Mouse (Mus musculus) heart, embryonic 10.5 days (tissue): ENCODE measurements around the gene Flywch2. TPM values are rescaled to one million over a fixed set of nuclear protein-coding genes. Genes with fewer than 3 reads are reported as not detected.

ENCODE experiments used
- DNase-seq: peaks from one replicate; pipeline ENCODE4 v3.0.0-alpha.2; 2017; ENCODE audit warnings: low spot score
- H3K27ac ChIP-seq: fragments of 300-500 bp; sonication (generic); 2 replicates; pipeline ENCODE4 v1.5.1; 2016; ENCODE audit warnings: mild to moderate bottlenecking
- H3K27me3 ChIP-seq: fragments of 300-500 bp; sonication (generic); 2 replicates; pipeline ENCODE4 v1.6.1; 2016; ENCODE audit warnings: mild to moderate bottlenecking; ENCODE audit not compliant: poor library complexity, insufficient read depth, severe bottlenecking
- H3K36me3 ChIP-seq: fragments of 300-500 bp; sonication (generic); 2 replicates; pipeline ENCODE4 v1.6.1; 2016; ENCODE audit warnings: mild to moderate bottlenecking, moderate library complexity
- H3K4me1 ChIP-seq: fragments of 300-500 bp; sonication (generic); 2 replicates; pipeline ENCODE4 v1.6.1; 2016; ENCODE audit warnings: mild to moderate bottlenecking
- H3K4me3 ChIP-seq: fragments of 300-500 bp; sonication (generic); 2 replicates; pipeline ENCODE4 v1.5.1; 2016; ENCODE audit warnings: mild to moderate bottlenecking, moderate library complexity
- H3K9me3 ChIP-seq: fragments of 300-500 bp; sonication (generic); 2 replicates; pipeline ENCODE4 v1.6.1; 2016; ENCODE audit warnings: mild to moderate bottlenecking, moderate library complexity
- WGBS: fragments of 180-500 bp; shearing (Covaris S2); methylation state at CpG from one replicate; pipeline ENCODE4 v1.1.7; 2016; 5-methylcytosine and 5-hydroxymethylcytosine counted together
- polyA plus RNA-seq: library from polyadenylated mRNA; unstranded; fragments of >200 nt; fragmentation: Nextera tagmentation; extraction: Ambion mirVana; gene quantifications from 2 replicates; pipeline ENCODE4 v1.2.1, GENCODE M21; 2016

Flywch2 gene
- 9.0 and 20.3 TPM in 2 replicates for polyA plus RNA-seq

GRCm38 (mm10) chr17:23785561-23786471, at the start of gene Flywch2:
Gene Flywch2 (minus strand): TSS chr17:23786081.
- H3K36me3 ChIP-seq, result no peaks in the 10 kb centered on the region
- peaks cover 25% of the 10 kb centered on the region for H3K4me1 ChIP-seq
- H3K27me3 ChIP-seq, result no peaks in the 10 kb centered on the region
- H3K9me3 ChIP-seq, result no peaks in the 10 kb centered on the region
- DNase-seq, result no peak
- peak within 1 kb of the TSS; percentile 86 for H3K27ac ChIP-seq
- 3% methylated on average over 43 of the region's 43 CpGs for WGBS
- H3K4me3 ChIP-seq, result peak within 1 kb of the TSS; percentile 77

GRCm38 (mm10) chr17:23831201-23831600, 45.3 kb upstream of the Flywch2 start:
- no peak overlapping the region for H3K4me3 ChIP-seq
- H3K9me3 ChIP-seq, result no peaks in the 10 kb centered on the region
- H3K27ac ChIP-seq, result no peak overlapping the region
- no peak for DNase-seq
- H3K27me3 ChIP-seq, result peaks cover 51% of the 10 kb centered on the region
- peaks cover 5% of the 10 kb centered on the region; the same call in 1 of the 2 replicates for H3K4me1 ChIP-seq
- 82% methylated on average over 1 of the region's 1 CpGs for WGBS
- peaks cover 12% of the 10 kb centered on the region for H3K36me3 ChIP-seq

GRCm38 (mm10) chr17:23829064-23829619, 43.3 kb upstream of the Flywch2 start, which contains the start of gene Elob:
Gene Elob (minus strand): TSS chr17:23829136.
- H3K27me3 ChIP-seq, result peaks cover 32% of the 10 kb centered on the region
- DNase-seq, result peak; percentile 94
- peaks cover 33% of the 10 kb centered on the region for H3K36me3 ChIP-seq
- peak within 1 kb of the TSS; percentile 86 for H3K4me3 ChIP-seq
- H3K4me1 ChIP-seq, result peaks cover 5% of the 10 kb centered on the region; the same call in 1 of the 2 replicates
- H3K27ac ChIP-seq, result peak within 1 kb of the TSS; percentile 93
- H3K9me3 ChIP-seq, result no peaks in the 10 kb centered on the region
- 1% methylated on average over 22 of the region's 42 CpGs for WGBS

- H3K4me1 ChIP-seq, result peaks cover 5% of the 10 kb centered on the region; the same call in 1 of the 2 replicates
- H3K4me3 ChIP-seq, result peak overlapping the region; percentile 86
- peaks cover 40% of the 10 kb centered on the region for H3K36me3 ChIP-seq
- no peaks in the 10 kb centered on the region for H3K9me3 ChIP-seq
- H3K27ac ChIP-seq, result peak overlapping the region; percentile 93
- WGBS, result under 1% methylated on average over 47 of the region's 47 CpGs
- peak; percentile 85 for DNase-seq
- peaks cover 25% of the 10 kb centered on the region for H3K27me3 ChIP-seq
These were observed 42.6 kb upstream of the Flywch2 start for GRCm38 (mm10) chr17:23828271-23829001.

GRCm38 (mm10) chr17:23825591-23825990, 39.7 kb upstream of the Flywch2 start:
- Histone ChIP-seq H3K4me1 (peaks cover 17% of the 10 kb centered on the region), H3K27me3 (peaks cover 1% of the 10 kb centered on the region; the same call in 1 of the 2 replicates), H3K27ac (no peak overlapping the region), H3K9me3 (no peaks in the 10 kb centered on the region), H3K4me3 (no peak overlapping the region), H3K36me3 (peaks cover 68% of the 10 kb centered on the region)
- WGBS, result 80% methylated on average over 4 of the region's 4 CpGs
- no peak for DNase-seq

- WGBS, result 90% methylated on average over 12 of the region's 12 CpGs
- Histone ChIP-seq H3K4me3 (no peak overlapping the region), H3K27ac (no peak overlapping the region), H3K4me1 (peaks cover 17% of the 10 kb centered on the region), H3K9me3 (peaks cover 2% of the 10 kb centered on the region; the same call in 1 of the 2 replicates), H3K27me3 (no peaks in the 10 kb centered on the region), H3K36me3 (peaks cover 88% of the 10 kb centered on the region)
- DNase-seq, result no peak
These were observed 37.7 kb upstream of the Flywch2 start for GRCm38 (mm10) chr17:23823614-23824013.

GRCm38 (mm10) chr17:23823018-23823417, 37.1 kb upstream of the Flywch2 start:
- H3K4me1 ChIP-seq, result peaks cover 17% of the 10 kb centered on the region
- H3K9me3 ChIP-seq, result peaks cover 6% of the 10 kb centered on the region; the same call in 1 of the 2 replicates
- H3K4me3 ChIP-seq, result no peak overlapping the region
- no peaks in the 10 kb centered on the region for H3K27me3 ChIP-seq
- 87% methylated on average over 16 of the region's 16 CpGs for WGBS
- H3K27ac ChIP-seq, result no peak overlapping the region
- peaks cover 94% of the 10 kb centered on the region for H3K36me3 ChIP-seq
- no peak for DNase-seq

- Histone ChIP-seq H3K27ac (no peak overlapping the region), H3K4me3 (no peak overlapping the region; the same call in 1 of the 2 replicates), H3K36me3 (peaks cover 100% of the 10 kb centered on the region), H3K4me1 (peaks cover 12% of the 10 kb centered on the region), H3K9me3 (peaks cover 6% of the 10 kb centered on the region; the same call in 1 of the 2 replicates), H3K27me3 (no peaks in the 10 kb centered on the region)
- DNase-seq, result no peak
- WGBS, result 70% methylated on average over 6 of the region's 6 CpGs
These were observed 36.2 kb upstream of the Flywch2 start for GRCm38 (mm10) chr17:23822094-23822493.

GRCm38 (mm10) chr17:23820731-23821130, 34.9 kb upstream of the Flywch2 start:
- no peak for DNase-seq
- no peak overlapping the region; the same call in 1 of the 2 replicates for H3K4me3 ChIP-seq
- H3K36me3 ChIP-seq, result peaks cover 100% of the 10 kb centered on the region
- no peaks in the 10 kb centered on the region for H3K27me3 ChIP-seq
- 97% methylated on average over 5 of the region's 5 CpGs for WGBS
- no peak overlapping the region; the same call in 1 of the 2 replicates for H3K27ac ChIP-seq
- H3K9me3 ChIP-seq, result peaks cover 8% of the 10 kb centered on the region; the same call in 1 of the 2 replicates
- H3K4me1 ChIP-seq, result peaks cover 12% of the 10 kb centered on the region; the same call in 1 of the 2 replicates

- Histone ChIP-seq H3K9me3 (peaks cover 12% of the 10 kb centered on the region; the same call in 1 of the 2 replicates), H3K4me3 (no peak overlapping the region), H3K27ac (no peak overlapping the region), H3K36me3 (peaks cover 100% of the 10 kb centered on the region), H3K27me3 (no peaks in the 10 kb centered on the region), H3K4me1 (peaks cover 12% of the 10 kb centered on the region; the same call in 1 of the 2 replicates)
- DNase-seq, result no peak
- 97% methylated on average over 25 of the region's 25 CpGs for WGBS
These were observed 33.4 kb upstream of the Flywch2 start for GRCm38 (mm10) chr17:23819235-23819634.

- peaks cover 12% of the 10 kb centered on the region; the same call in 1 of the 2 replicates for H3K9me3 ChIP-seq
- DNase-seq, result no peak
- H3K4me1 ChIP-seq, result peaks cover 12% of the 10 kb centered on the region; the same call in 1 of the 2 replicates
- WGBS, result 94% methylated on average over 8 of the region's 8 CpGs
- H3K27me3 ChIP-seq, result no peaks in the 10 kb centered on the region
- no peak overlapping the region for H3K4me3 ChIP-seq
- H3K36me3 ChIP-seq, result peaks cover 100% of the 10 kb centered on the region
- no peak overlapping the region for H3K27ac ChIP-seq
These were observed 32.7 kb upstream of the Flywch2 start for GRCm38 (mm10) chr17:23818579-23818978.

- Histone ChIP-seq H3K4me1 (no peaks in the 10 kb centered on the region), H3K4me3 (no peak overlapping the region), H3K27me3 (no peaks in the 10 kb centered on the region), H3K27ac (no peak overlapping the region), H3K9me3 (peaks cover 12% of the 10 kb centered on the region; the same call in 1 of the 2 replicates), H3K36me3 (peaks cover 99% of the 10 kb centered on the region)
- WGBS, result 98% methylated on average over 16 of the region's 16 CpGs
- DNase-seq, result no peak
These were observed 29.8 kb upstream of the Flywch2 start for GRCm38 (mm10) chr17:23815641-23816040.
